In genomic region chr10:21764891-21765290, GRCm38 (mm10) we compare ENCODE assay signal across 31 mouse cellular contexts.
"Had no signal": no experiment of that assay in that cellular context is flagged by ENCODE, and none has a peak within 500 bp of the region (broad histone marks: within the 10 kb centered on the region; RNA-seq: fewer than 3 reads in every experiment).

No protein-coding gene starts in this region.

- H3K4me2 ChIP-seq: limb, embryonic 12.5 days; limb, embryonic 13.5 days; limb, embryonic 15.5 days; liver, embryonic 11.5 days; liver, embryonic 12.5 days; liver, embryonic 13.5 days; liver, embryonic 15.5 days; lung, embryonic 14.5 days; lung, embryonic 15.5 days; midbrain, embryonic 12.5 days; midbrain, embryonic 13.5 days; neural tube, embryonic 12.5 days had no signal

- H3K36me3 ChIP-seq: limb, embryonic 10.5 days; limb, embryonic 12.5 days; limb, embryonic 13.5 days; limb, embryonic 15.5 days; liver, embryonic 12.5 days; liver, embryonic 13.5 days; liver, embryonic 15.5 days; lung, embryonic 15.5 days; midbrain, embryonic 10.5 days; midbrain, embryonic 12.5 days; midbrain, embryonic 13.5 days; neural tube, embryonic 12.5 days had no signal

- H3K27ac ChIP-seq: limb, embryonic 10.5 days; limb, embryonic 12.5 days; limb, embryonic 13.5 days; limb, embryonic 15.5 days; liver, embryonic 12.5 days; liver, embryonic 13.5 days; liver, embryonic 14.5 days; liver, embryonic 15.5 days; lung, embryonic 15.5 days; macrophage; midbrain, embryonic 10.5 days; midbrain, embryonic 12.5 days; midbrain, embryonic 13.5 days; neural tube, embryonic 12.5 days had no signal

- H3K4me3 ChIP-seq: left cerebral cortex, adult 2 months; limb, embryonic 10.5 days; limb, embryonic 12.5 days; limb, embryonic 13.5 days; limb, embryonic 15.5 days; liver, embryonic 12.5 days; liver, embryonic 13.5 days; liver, embryonic 15.5 days; lung, embryonic 15.5 days; megakaryocyte, embryonic 14.5 days; midbrain, embryonic 10.5 days; midbrain, embryonic 12.5 days; midbrain, embryonic 13.5 days; myocyte; neural tube, embryonic 12.5 days had no signal

- H3K4me1 ChIP-seq: limb, embryonic 10.5 days; limb, embryonic 12.5 days; limb, embryonic 15.5 days; liver, embryonic 12.5 days; liver, embryonic 13.5 days; liver, embryonic 15.5 days; lung, embryonic 15.5 days; megakaryocyte, embryonic 14.5 days; midbrain, embryonic 10.5 days; midbrain, embryonic 12.5 days; midbrain, embryonic 13.5 days; neural tube, embryonic 12.5 days had no signal

- H3K9me3 ChIP-seq: limb, embryonic 10.5 days; limb, embryonic 12.5 days; limb, embryonic 13.5 days; limb, embryonic 15.5 days; liver, embryonic 12.5 days; liver, embryonic 13.5 days; liver, embryonic 15.5 days; lung, embryonic 15.5 days; megakaryocyte, embryonic 14.5 days; midbrain, embryonic 10.5 days; midbrain, embryonic 12.5 days; midbrain, embryonic 13.5 days; neural tube, embryonic 12.5 days had no signal

- DNase-seq: left cerebral cortex, postnatal 4 days; liver; liver, embryonic 13.5 days; liver, postnatal 0 days; lung, adult 18-20 months; lung, adult 2 months; lung, embryonic 14.5 days; lung, postnatal 10 days; lung, postnatal 14 days; lung, postnatal 36 days; lung, postnatal 4 days; midbrain, embryonic 14.5 days had no signal

- H3K9ac ChIP-seq: limb, embryonic 12.5 days; limb, embryonic 13.5 days; limb, embryonic 15.5 days; liver, embryonic 12.5 days; liver, embryonic 13.5 days; liver, embryonic 14.5 days; liver, embryonic 15.5 days; liver, postnatal 0 days; lung, embryonic 14.5 days; lung, embryonic 15.5 days; midbrain, embryonic 12.5 days; midbrain, embryonic 13.5 days; neural tube, embryonic 12.5 days had no signal

- H3K27me3 ChIP-seq: limb, embryonic 12.5 days; limb, embryonic 13.5 days; limb, embryonic 15.5 days; liver, embryonic 12.5 days; liver, embryonic 13.5 days; liver, embryonic 15.5 days; lung, embryonic 15.5 days; megakaryocyte, embryonic 14.5 days; midbrain, embryonic 12.5 days; midbrain, embryonic 13.5 days; neural tube, embryonic 12.5 days had no signal

- ATAC-seq: liver, embryonic 12.5 days; liver, postnatal 0 days; lung, postnatal 0 days; midbrain, embryonic 13.5 days; midbrain, embryonic 16.5 days had no signal
